Mouse (Mus musculus) thymus, adult 18-20 months (tissue): Measurements from ENCODE around the gene Gm11733.

Experiments used
- DNase-seq, 2 experiments: peaks; one replicate each; pipeline ENCODE4 v3.0.0; 2022; ENCODE audit warnings: mixed read lengths in 2 of 2

The Gm11733 gene

GRCm38 (mm10) chr11:117535491-117536304 is 51.5 kb downstream of the Gm11733 start:
- no peak for DNase-seq

- no peak for DNase-seq
These were observed 52.4 kb downstream of the Gm11733 start for GRCm38 (mm10) chr11:117536586-117536985.
